Mouse (Mus musculus): ENCODE measurements around the gene Tmem135.

GRCm38 (mm10) chr7:89337711-89338349, 66.2 kb downstream of the Tmem135 start:
- TF ChIP-seq POLR2A (IDR thresholded peaks at IDR 0.05; ENCODE audit: low read depth, low read length) (no peak), CTCF (conservative IDR thresholded peaks at IDR 0.05; ENCODE audit: insufficient read depth, insufficient read length, low read depth, low read length) (no peak)
